Mouse (Mus musculus) embryo, embryonic 11 days (tissue): ENCODE results near the gene Cdh12.

Source experiments
- DNase-seq: peaks from one replicate; pipeline ENCODE4 v3.0.0-alpha.2; 2015

The Cdh12 gene

DNA sequence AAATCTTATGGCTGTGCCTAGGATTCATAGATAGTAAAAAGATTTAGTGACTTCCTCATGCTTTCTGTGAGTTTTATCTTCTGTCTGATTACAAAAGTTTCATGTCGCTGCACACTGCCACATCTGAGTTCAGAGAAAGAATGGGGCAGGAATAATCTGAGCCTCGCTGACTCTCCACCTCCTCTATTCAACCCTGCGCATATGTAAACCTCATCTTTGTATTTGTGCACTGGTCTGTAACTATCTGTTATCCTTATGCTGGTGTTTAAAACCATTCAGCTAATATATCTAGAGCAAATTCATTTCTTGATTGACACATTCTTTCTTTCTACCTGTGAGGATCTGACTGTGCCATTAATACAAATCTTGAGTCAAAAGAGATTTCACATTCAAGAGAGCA is 944.0 kb downstream of the Cdh12 start:
- DNase-seq: no peak

DNA sequence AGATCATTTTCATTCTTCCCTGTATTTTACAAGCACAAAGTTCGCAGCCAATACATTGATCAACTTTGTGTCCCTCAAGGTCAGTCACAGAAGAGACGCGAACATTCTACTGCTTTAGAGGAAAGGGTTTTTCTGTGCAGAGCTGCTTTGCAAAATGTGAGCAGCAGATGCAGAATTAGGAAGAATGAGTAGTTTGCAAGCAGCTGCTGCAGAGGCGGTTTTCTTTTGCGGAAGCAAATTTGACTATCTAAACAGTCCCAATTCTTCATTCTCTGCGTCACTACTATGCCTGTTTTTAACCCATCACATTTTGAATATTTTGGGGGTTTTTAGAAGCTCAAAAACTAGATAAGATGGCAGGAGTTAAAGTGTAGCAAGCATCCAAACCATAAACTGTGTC is 956.1 kb downstream of the Cdh12 start:
- DNase-seq: no peak

DNA sequence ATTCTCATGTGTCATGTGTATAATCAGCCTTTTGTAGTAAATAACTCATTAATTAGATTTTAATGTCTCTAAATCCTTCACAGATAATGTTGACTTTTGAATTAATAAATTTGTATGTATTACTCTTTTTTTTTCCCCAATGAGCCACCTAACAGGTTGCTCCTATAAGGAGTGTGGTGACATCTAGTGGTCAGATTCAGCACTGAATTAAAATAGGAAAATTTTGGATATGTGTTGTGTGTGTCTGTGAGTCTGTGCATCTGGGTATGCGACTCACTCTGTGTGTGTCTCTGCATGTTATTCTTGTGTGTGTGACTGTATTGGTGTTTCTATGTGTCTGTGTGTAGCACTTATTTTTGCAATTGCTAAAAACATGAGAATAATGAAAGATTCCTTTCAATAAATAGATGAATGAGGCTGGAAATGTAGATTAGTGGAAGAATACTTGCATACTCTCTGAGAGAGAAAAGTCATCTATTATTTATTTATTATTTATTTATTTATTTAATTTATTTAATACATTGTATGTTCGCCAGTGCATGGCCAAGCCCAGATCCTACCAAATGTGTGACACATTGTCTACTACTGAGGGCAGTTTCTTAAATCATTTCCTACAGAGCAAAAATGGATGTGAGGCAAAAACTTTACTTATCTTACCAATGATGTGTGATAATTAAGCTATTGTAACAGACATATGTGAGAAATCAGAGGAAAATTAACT is 958.4 kb downstream of the Cdh12 start:
- DNase-seq: peak; percentile 72

DNA sequence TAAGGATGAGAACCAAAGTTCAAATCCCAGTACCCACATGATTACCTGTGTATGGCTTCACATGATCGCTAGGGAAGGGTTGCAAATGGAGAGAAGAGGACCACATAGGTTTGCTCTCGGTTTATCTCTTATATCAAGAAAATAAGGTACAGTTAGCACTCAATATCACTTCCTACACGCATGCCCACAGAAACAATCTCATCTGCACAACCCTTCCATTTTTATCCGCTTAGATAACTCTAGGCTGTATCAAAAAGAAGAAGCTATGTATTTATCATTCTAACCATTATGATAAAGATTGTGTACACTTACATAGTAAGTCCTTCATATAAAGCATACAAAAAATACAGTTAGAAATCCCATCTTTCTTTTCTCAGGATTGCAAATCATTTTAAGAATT is 988.3 kb downstream of the Cdh12 start:
- DNase-seq: no peak

DNA sequence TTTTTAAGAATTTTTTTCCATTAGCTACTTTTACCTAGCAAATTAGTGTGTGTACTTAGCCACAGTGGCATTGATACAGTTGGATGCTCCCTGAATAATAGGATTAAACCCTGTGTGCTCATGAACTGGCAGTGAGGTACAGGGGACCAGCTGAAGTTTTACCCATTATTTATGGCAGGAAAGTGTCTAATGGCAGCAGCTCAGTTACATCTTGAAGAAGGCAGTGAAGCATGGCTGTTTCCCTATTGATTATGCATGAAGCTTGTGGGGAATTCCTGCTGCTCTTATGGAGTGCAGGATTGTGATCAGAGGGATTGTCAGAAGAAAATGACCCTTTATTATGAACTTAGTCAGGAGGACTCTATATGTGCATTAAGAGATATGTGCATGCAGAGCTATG is 988.9 kb downstream of the Cdh12 start:
- DNase-seq: no peak

DNA sequence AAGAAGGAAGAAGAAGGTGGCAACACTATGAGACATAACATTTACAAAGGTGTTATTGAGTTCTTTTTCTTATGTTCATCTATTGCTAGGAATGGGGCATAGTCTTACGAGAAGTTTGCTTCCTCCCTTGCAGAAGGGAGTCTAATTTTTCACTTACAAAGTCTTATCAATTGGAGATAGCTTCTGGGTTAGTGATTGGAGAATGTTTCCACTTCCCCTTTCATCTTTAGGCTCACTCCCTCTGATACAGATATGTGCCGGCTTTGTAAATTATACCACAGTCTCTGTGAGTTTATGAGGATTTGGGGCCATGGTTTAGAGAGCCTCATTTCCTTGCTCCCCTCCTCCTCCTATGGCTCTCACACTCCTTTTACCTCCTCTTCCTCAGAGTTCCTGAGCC is 1009.0 kb downstream of the Cdh12 start:
- DNase-seq: no peak

DNA sequence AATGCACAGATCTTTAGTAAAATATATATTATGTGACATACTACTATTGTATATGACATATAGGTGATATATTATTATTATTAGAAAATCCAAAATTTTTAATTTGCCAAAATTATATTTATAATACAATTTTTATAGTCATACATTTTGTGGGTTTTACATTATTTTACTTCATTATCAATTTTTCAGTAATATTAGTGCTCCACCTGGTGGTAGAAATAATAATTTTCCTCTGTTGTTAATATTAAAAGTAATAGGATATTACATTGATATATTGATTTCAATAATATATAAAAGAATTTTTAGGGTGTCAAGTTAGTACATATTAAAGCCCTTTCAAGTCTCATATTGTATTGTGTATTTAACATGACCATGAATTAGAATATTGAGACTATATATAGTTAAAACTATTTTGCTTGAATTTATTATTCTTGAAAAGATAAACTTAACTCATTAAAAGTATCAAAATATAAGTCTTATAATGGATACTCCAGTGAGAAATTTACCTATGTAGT is 1070.3 kb downstream of the Cdh12 start:
- peak; percentile 7 for DNase-seq

DNA sequence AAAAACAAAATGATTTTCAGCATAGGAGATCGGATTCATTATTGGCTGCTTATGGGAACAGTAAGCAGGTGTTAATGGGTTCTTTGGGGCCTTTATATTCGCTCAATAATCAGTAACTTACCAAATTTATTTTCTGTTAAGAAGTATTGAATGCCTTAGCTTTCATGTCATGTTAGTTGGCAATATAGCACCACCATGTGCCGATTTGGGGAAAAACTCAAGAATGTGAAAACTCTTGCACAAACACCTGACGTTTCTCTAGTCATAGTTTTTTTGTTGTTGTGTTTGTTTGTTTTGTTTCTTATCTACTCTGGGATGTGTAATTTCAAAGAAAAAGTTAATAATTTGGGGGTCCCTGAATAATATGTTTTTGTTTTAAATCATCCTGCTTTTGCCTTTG is 1081.7 kb downstream of the Cdh12 start:
- peak; percentile 1 for DNase-seq

DNA sequence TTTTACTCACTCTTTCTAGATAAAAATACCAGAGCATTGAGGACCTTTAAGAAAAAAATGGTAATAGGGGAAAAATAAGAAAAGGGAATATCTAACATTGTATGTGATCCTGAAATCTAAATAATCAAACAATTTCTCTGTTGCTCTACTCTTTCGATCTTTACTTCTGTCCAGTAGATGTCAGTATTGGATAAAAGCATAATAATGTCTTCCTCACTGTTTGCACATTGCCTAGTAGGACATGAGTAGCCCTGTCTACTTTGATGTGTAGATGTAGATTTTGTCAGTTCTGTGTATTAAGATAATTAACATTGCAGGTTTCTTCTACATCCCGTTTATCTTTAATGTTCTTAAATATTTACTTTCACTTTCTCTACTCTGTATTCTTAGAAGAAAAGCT is 1087.8 kb downstream of the Cdh12 start:
- peak; percentile 22 for DNase-seq

DNA sequence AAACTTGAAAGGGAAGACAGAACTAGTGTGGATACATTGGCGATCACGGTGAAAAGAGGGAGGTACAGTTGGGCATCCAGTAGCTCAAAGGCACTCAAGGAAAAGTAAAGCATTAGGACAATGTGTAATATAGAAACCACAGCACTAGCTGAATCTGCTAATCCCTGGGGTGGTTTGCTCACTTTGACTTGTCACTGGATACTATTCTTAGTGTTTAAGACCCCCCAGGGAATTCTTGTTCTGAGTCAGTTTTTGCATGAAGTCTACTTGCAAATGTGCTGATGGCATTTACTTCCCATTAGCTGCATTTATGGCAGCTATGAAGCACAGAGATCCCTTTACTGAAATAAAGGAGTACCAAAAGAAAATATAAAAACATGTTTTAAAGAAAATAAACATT is 1095.7 kb downstream of the Cdh12 start:
- no peak for DNase-seq

DNA sequence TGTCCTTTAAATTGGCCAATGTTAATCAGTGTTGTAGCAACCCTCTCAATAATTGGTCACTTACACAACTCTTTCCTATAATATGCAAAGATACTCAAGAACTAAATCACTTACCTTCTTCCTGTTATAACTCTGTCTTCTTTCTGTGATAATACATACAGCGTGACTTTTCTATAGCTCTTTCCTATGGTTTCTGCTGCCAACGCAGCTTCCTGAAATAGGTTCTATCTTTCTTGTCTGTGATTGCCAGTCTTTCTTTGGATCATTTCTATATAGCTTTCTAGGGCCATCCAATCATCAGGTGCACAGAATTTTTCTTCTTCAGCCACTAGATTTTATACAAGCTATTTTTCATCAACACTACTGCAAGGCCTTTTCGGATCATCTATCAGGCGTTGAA is 1106.9 kb downstream of the Cdh12 start:
- DNase-seq: no peak

DNA sequence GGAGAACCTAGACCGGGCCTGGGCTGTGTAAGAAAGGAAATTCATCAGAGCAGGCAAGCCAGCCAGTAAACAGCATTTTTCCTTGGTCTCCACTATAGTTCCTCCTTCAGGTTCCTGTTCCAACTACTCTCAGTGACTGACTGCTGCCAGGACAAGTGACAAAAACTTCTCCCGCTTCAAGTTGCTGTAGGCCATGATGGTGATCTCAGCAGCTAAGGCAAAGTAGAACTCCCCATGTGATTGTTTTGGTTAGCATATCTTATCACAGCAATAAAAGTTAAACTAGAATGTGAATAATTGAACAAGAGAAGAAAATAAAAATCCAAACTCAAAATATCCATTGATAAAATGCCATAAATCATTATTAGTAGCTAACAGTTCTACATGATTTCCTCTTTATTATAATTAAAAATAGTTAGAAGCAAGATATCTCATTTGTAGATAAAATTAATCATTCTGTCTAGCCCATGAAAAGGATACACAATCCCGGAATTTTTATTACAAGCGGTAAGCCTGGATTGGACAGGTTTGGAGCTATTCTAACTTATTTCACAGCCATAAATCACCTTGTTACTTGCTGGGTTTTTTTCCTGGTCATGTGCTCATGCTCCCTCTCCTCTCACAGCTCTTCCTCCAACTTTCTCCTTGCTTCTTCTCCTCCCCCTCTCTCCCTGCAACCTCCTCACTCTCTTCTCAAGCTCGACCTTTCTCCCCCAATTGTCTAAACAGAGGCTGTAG is 1117.4 kb downstream of the Cdh12 start:
- DNase-seq: no peak

DNA sequence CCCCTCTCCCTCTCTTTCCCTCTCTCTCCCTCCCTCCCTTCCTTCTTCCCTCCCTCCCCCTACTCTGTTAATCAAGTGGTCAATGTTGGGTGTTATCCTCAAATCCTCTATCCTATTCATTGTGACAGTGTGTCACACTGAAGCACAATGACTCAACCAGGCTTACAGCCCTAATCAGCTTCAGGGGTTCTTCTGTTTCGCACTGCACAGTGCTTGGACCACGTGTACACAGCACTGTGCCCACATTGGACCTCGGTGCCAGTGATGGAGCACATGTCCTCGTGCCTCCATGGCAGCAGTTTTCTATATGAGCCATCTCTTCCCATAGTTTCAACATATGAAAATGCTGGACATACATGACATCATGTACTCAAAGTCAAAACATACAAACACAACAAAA is 1155.4 kb downstream of the Cdh12 start:
- DNase-seq: no peak
